Mouse (Mus musculus) midbrain, embryonic 16.5 days (tissue): ENCODE measurements around the gene Adam23. TPM values are rescaled to one million over a fixed set of nuclear protein-coding genes. Genes with fewer than 3 reads are reported as not detected.

Experiments
- ATAC-seq: fragments of 200-750 bp; cut with Nextera tagmentation; 2 replicates; pipeline ENCODE4 v1.8.0; 2017; ENCODE audit warnings: moderate TSS enrichment
- H3K27ac ChIP-seq: fragments of 300-500 bp; sonication (generic); 2 replicates; pipeline ENCODE4 v1.5.1; 2014; ENCODE audit warnings: mild to moderate bottlenecking, low read length, mixed read lengths
- H3K27me3 ChIP-seq: fragments of 300-500 bp; sonication (generic); 2 replicates; pipeline ENCODE4 v1.6.1; 2014; ENCODE audit warnings: low read depth, low read length, mixed read lengths; ENCODE audit not compliant: control insufficient read depth, insufficient read depth
- H3K36me3 ChIP-seq: fragments of 300-500 bp; sonication (generic); 2 replicates; pipeline ENCODE4 v1.6.1; 2014; ENCODE audit warnings: mild to moderate bottlenecking, low read length, moderate library complexity, mixed read lengths; ENCODE audit not compliant: control insufficient read depth, insufficient read depth
- H3K4me1 ChIP-seq: fragments of 300-500 bp; sonication (generic); 2 replicates; pipeline ENCODE4 v1.6.1; 2014; ENCODE audit warnings: mild to moderate bottlenecking, low read length, mixed read lengths; ENCODE audit not compliant: control insufficient read depth, insufficient read depth
- H3K4me2 ChIP-seq: fragments of 300-500 bp; sonication (generic); 2 replicates; pipeline ENCODE4 v1.6.1; 2014; ENCODE audit warnings: mild to moderate bottlenecking, low read length, mixed read lengths
- H3K4me3 ChIP-seq: fragments of 300-500 bp; sonication (generic); 2 replicates; pipeline ENCODE4 v1.5.1; 2014; ENCODE audit warnings: low read depth, mild to moderate bottlenecking, low read length, moderate library complexity, mixed read lengths
- H3K9ac ChIP-seq: fragments of 300-500 bp; sonication (generic); 2 replicates; pipeline ENCODE4 v1.6.1; 2014; ENCODE audit warnings: low read depth, low read length, mixed read lengths
- H3K9me3 ChIP-seq: fragments of 300-500 bp; sonication (generic); replicated peaks from 2 replicates; pipeline ENCODE4 v1.6.1; 2014; ENCODE audit warnings: mild to moderate bottlenecking, low read length, mixed read lengths; ENCODE audit not compliant: control insufficient read depth, poor library complexity, severe bottlenecking
- WGBS: fragments of 180-500 bp; shearing (Covaris S2); extraction: QIAGEN DNeasy Blood & Tissue Kit; methylation state at CpG from one replicate; pipeline ENCODE4 v1.1.7; 2014; 5-methylcytosine and 5-hydroxymethylcytosine counted together
- polyA plus RNA-seq: library from polyadenylated mRNA; unstranded; fragments of >200 nt; fragmentation: Nextera tagmentation; extraction: Ambion mirVana; gene quantifications from 2 replicates; pipeline ENCODE4 v1.2.1, GENCODE M21; 2015

Adam23 gene
- polyA plus RNA-seq, 1 experiment from 2014 or later: 13.7 TPM

DNA sequence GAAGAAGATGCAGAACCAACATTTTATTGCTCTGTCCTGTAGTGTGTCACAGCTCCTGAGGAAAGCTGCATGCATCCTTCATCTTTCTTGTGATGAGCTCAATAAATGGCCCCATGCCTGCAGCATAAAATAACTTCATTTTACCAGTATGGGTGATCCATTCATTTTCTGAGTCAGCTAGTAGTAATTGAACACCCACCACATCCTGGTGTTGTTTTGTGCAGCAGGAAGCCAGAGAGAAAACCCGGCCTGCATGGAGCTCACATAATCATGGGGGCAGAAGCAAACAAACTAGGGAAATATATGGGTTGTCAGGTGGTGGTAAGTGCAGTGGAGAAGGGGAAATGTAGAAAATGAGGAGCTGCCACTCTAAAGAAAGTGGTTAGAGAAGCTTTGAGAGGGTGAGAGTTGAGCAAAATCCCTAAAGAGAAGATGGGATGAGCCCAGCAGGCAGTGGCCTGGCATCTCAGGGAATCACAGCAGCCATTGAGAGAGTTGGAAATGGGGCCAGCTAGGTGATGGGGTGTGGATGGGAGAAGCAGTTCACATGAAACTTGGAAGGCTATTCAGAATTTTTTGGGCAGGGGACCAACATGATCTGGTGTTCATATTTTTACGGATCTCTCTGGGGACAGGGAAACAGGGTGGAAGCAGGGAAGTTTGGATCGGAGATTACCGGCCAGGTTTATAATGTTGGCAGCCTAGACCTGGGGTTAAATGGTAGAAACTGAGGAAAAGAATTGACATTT, 116.3 kb downstream of the Adam23 start:
- Histone ChIP-seq H3K4me3 (no peak overlapping the region), H3K9me3 (no peaks in the 10 kb centered on the region), H3K27me3 (no peaks in the 10 kb centered on the region), H3K27ac (no peak overlapping the region), H3K36me3 (no peaks in the 10 kb centered on the region), H3K4me2 (no peak overlapping the region), H3K4me1 (no peaks in the 10 kb centered on the region), H3K9ac (no peak overlapping the region)
- 86% methylated on average over 4 of the region's 4 CpGs for WGBS
- ATAC-seq: no peak

GRCm38 (mm10) chr1:63563928-63564327, 118.2 kb downstream of the Adam23 start:
- no peak overlapping the region for H3K4me3 ChIP-seq
- H3K4me2 ChIP-seq: no peak overlapping the region
- no peaks in the 10 kb centered on the region; the same call in 1 of the 2 replicates for H3K36me3 ChIP-seq
- H3K27ac ChIP-seq: no peak overlapping the region
- no peaks in the 10 kb centered on the region for H3K4me1 ChIP-seq
- WGBS: 22% methylated on average over 4 of the region's 4 CpGs
- H3K27me3 ChIP-seq: no peaks in the 10 kb centered on the region
- no peak for ATAC-seq
- no peak overlapping the region for H3K9ac ChIP-seq
- H3K9me3 ChIP-seq: no peaks in the 10 kb centered on the region

- Histone ChIP-seq H3K9ac (no peak overlapping the region), H3K9me3 (no peaks in the 10 kb centered on the region), H3K27ac (no peak overlapping the region), H3K4me2 (no peak overlapping the region), H3K4me3 (no peak overlapping the region), H3K27me3 (no peaks in the 10 kb centered on the region), H3K4me1 (no peaks in the 10 kb centered on the region), H3K36me3 (no peaks in the 10 kb centered on the region; the same call in 1 of the 2 replicates)
- ATAC-seq: no peak
- 29% methylated on average over 7 of the region's 7 CpGs for WGBS
Measured at GRCm38 (mm10) chr1:63566501-63566900, 120.8 kb downstream of the Adam23 start.

DNA sequence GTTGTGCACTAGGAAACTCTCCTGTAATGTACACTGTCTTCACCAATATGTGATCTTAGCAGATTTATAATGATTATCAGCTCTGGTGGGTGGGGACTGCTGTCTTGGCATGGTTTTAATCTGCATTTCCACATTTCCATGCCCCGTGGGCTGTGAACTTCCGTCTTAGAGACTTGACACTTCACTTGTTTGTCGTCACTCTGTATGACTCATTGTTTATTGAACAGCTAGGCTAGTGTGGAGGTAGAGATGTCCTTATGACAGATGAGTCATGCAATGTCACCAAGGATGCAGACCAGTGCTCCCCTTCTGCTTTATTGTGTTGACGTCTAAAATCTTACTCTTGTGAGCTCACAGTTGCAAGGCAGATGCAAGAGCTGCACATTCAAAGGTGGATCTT, 121.3 kb downstream of the Adam23 start:
- Histone ChIP-seq H3K27me3 (no peaks in the 10 kb centered on the region), H3K36me3 (no peaks in the 10 kb centered on the region; the same call in 1 of the 2 replicates), H3K4me2 (no peak overlapping the region), H3K9me3 (no peaks in the 10 kb centered on the region), H3K27ac (no peak overlapping the region), H3K9ac (no peak overlapping the region), H3K4me3 (no peak overlapping the region), H3K4me1 (no peaks in the 10 kb centered on the region; the same call in 1 of the 2 replicates)
- ATAC-seq: no peak
- WGBS: 65% methylated on average over 4 of the region's 4 CpGs

DNA sequence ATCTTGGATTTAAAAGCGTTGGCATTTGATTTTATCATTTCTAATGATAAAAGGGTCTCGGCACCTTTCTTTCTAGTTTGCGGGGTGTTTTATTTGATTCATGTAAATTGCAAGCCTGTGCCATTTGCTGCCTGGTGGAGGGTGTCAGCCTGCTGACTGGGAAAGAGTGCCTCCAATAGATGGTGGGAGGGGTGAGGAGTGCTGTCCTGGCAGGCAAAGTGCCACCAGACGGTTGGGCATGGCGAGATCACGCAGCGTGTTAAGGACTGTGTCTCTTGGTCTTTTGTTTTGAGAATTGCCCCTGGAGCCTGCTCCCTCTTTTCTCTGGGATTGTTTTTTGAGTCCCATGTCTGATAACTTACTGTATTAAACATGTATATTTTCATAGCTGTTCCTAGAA, 126.5 kb downstream of the Adam23 start:
- 37% methylated on average over 7 of the region's 7 CpGs for WGBS
- Histone ChIP-seq H3K27ac (no peak overlapping the region), H3K9ac (no peak overlapping the region), H3K4me3 (no peak overlapping the region), H3K36me3 (no peaks in the 10 kb centered on the region; the same call in 1 of the 2 replicates), H3K9me3 (no peaks in the 10 kb centered on the region), H3K4me2 (no peak overlapping the region), H3K4me1 (peaks cover 22% of the 10 kb centered on the region), H3K27me3 (no peaks in the 10 kb centered on the region)
- peak; percentile 58; the same call in 1 of the 2 replicates for ATAC-seq

DNA sequence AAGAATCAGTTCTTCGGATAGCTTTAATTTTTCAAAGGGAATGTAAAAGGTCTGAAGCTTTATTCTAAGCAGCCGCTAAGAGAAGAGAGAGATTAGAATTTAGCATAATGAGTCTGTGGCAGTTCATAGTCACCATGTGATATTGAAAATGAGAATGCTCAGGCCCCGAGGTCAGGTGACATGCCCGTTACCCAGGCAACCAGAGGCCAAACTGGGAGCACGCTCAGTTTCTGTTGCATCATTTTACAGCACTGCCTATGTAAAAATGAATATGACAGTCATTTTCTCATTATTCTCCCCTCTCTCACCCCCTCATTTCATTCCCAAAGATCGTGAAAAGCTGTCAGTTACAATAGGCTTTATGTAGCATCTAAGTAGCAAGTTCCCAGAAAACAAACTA, 127.7 kb downstream of the Adam23 start:
- Histone ChIP-seq H3K27me3 (no peaks in the 10 kb centered on the region), H3K4me1 (peaks cover 22% of the 10 kb centered on the region), H3K9me3 (no peaks in the 10 kb centered on the region), H3K36me3 (no peaks in the 10 kb centered on the region), H3K9ac (no peak overlapping the region), H3K27ac (peak overlapping the region; percentile 69), H3K4me2 (peak overlapping the region; percentile 24), H3K4me3 (no peak overlapping the region)
- 14% methylated on average over 6 of the region's 6 CpGs for WGBS
- peak; percentile 78 for ATAC-seq

- Histone ChIP-seq H3K36me3 (no peaks in the 10 kb centered on the region), H3K9me3 (no peaks in the 10 kb centered on the region), H3K4me2 (no peak overlapping the region; the same call in 1 of the 2 replicates), H3K27ac (peak overlapping the region; percentile 69), H3K4me3 (no peak overlapping the region), H3K4me1 (peaks cover 22% of the 10 kb centered on the region), H3K9ac (no peak overlapping the region), H3K27me3 (no peaks in the 10 kb centered on the region)
- ATAC-seq: peak; percentile 50; the same call in 1 of the 2 replicates
- WGBS: 29% methylated on average over 12 of the region's 12 CpGs
Measured at GRCm38 (mm10) chr1:63573864-63574611, 128.3 kb downstream of the Adam23 start.

GRCm38 (mm10) chr1:63576803-63577202, 131.1 kb downstream of the Adam23 start:
- Histone ChIP-seq H3K4me2 (no peak overlapping the region), H3K27me3 (no peaks in the 10 kb centered on the region), H3K4me1 (peaks cover 22% of the 10 kb centered on the region), H3K27ac (no peak overlapping the region), H3K9ac (no peak overlapping the region), H3K36me3 (no peaks in the 10 kb centered on the region), H3K9me3 (no peaks in the 10 kb centered on the region), H3K4me3 (no peak overlapping the region)
- WGBS: 40% methylated on average over 5 of the region's 5 CpGs
- ATAC-seq: no peak

- Histone ChIP-seq H3K9ac (no peak overlapping the region), H3K4me1 (peaks cover 3% of the 10 kb centered on the region), H3K27ac (no peak overlapping the region), H3K36me3 (no peaks in the 10 kb centered on the region), H3K4me2 (no peak overlapping the region), H3K27me3 (no peaks in the 10 kb centered on the region), H3K9me3 (no peaks in the 10 kb centered on the region), H3K4me3 (no peak overlapping the region)
- WGBS: 65% methylated on average over 8 of the region's 8 CpGs
- no peak for ATAC-seq
Measured at GRCm38 (mm10) chr1:63579153-63579552, 133.5 kb downstream of the Adam23 start.
